Mouse (Mus musculus) cerebellum, adult 11-12 months (tissue): Measurements from ENCODE around the gene Gapdhs.
"Not testable (repeated sequence)": the region's sequence is repeated elsewhere in the genome, so short reads cannot be mapped to it uniquely, and the experiment has no call there.

Experiments
- DNase-seq: peaks from one replicate; pipeline ENCODE4 v3.0.0; 2022

The Gapdhs gene

GRCm38 (mm10) chr7:30743617-30744016 is at the start of gene Gapdhs:
Gapdhs (minus strand) TSS chr7:30743681.
- DNase-seq, result not testable (repeated sequence)

- no peak for DNase-seq
Observed at GRCm38 (mm10) chr7:30791921-30792320, 48.4 kb upstream of the Gapdhs start.

- DNase-seq, result no peak
Observed at GRCm38 (mm10) chr7:30790141-30790540, 46.7 kb upstream of the Gapdhs start.

- no peak for DNase-seq
Observed at GRCm38 (mm10) chr7:30787377-30788022, 44.0 kb upstream of the Gapdhs start, which contains the start of gene Krtdap. Krtdap (plus strand) TSS chr7:30787896.

- no peak for DNase-seq
Observed at GRCm38 (mm10) chr7:30785721-30786546, 42.5 kb upstream of the Gapdhs start.

GRCm38 (mm10) chr7:30785154-30785553 is 41.7 kb upstream of the Gapdhs start:
- no peak for DNase-seq

- no peak for DNase-seq
Observed at GRCm38 (mm10) chr7:30782658-30783057, 39.2 kb upstream of the Gapdhs start.

GRCm38 (mm10) chr7:30781792-30782191 is 38.3 kb upstream of the Gapdhs start:
- no peak for DNase-seq

GRCm38 (mm10) chr7:30777911-30778310 is 34.4 kb upstream of the Gapdhs start:
- DNase-seq, result no peak

GRCm38 (mm10) chr7:30777081-30777579 is 33.6 kb upstream of the Gapdhs start:
- no peak for DNase-seq

GRCm38 (mm10) chr7:30776104-30776503 is 32.6 kb upstream of the Gapdhs start:
- DNase-seq, result no peak

GRCm38 (mm10) chr7:30769236-30769635 is 25.8 kb upstream of the Gapdhs start:
- DNase-seq, result no peak

GRCm38 (mm10) chr7:30766408-30766807 is 22.9 kb upstream of the Gapdhs start:
- no peak for DNase-seq

- no peak for DNase-seq
Observed at GRCm38 (mm10) chr7:30765173-30765572, 21.7 kb upstream of the Gapdhs start.

- no peak for DNase-seq
Observed at GRCm38 (mm10) chr7:30763456-30763855, 20.0 kb upstream of the Gapdhs start, which contains the start of gene Dmkn. Dmkn (plus strand) TSS chr7:30763756.

GRCm38 (mm10) chr7:30761769-30762352 is 18.4 kb upstream of the Gapdhs start:
- DNase-seq, result no peak

- no peak for DNase-seq
Observed at GRCm38 (mm10) chr7:30758853-30759252, 15.4 kb upstream of the Gapdhs start.

GRCm38 (mm10) chr7:30757001-30757400 is 13.5 kb upstream of the Gapdhs start:
- no peak for DNase-seq

GRCm38 (mm10) chr7:30751086-30751669 is 7.7 kb upstream of the Gapdhs start, which contains the start of gene Sbsn:
Sbsn (plus strand) TSS chr7:30751471.
- DNase-seq, result no peak

- DNase-seq, result no peak
Observed at GRCm38 (mm10) chr7:30749824-30750606, 6.5 kb upstream of the Gapdhs start.

- DNase-seq, result no peak
Observed at GRCm38 (mm10) chr7:30747525-30748204, 4.2 kb upstream of the Gapdhs start.
